Mouse (Mus musculus) macrophage (primary cell): ENCODE data around the gene Map3k7cl. TPM values are rescaled to one million over a fixed set of nuclear protein-coding genes. Genes with fewer than 3 reads are reported as not detected.
A peak's percentile ranks its signal among the peaks of the same experiment; 100 is the strongest.

Experiments used
- H3K27ac ChIP-seq: fragments of 350-480 bp; formaldehyde crosslinking; 2 replicates; pipeline ENCODE4 v1.9.0; 2021
- H3K36me3 ChIP-seq: fragments of 350-480 bp; formaldehyde crosslinking; 2 replicates; pipeline ENCODE4 v1.9.0; 2021; ENCODE audit errors: inconsistent target
- H3K4me3 ChIP-seq: fragments of 350-480 bp; formaldehyde crosslinking; 2 replicates; pipeline ENCODE4 v1.9.0; 2021; ENCODE audit errors: inconsistent target
- H3K79me2 ChIP-seq: fragments of 350-480 bp; formaldehyde crosslinking; 2 replicates; pipeline ENCODE4 v1.9.0; 2021; ENCODE audit errors: inconsistent target
- WGBS: methylation state at CpG from one replicate; pipeline ENCODE4 v1.1.7; 2026; ENCODE audit warnings: inconsistent platforms; ENCODE audit not compliant: missing documents; 5-methylcytosine and 5-hydroxymethylcytosine counted together
- polyA plus RNA-seq: library from polyadenylated mRNA; stranded (reverse); fragments of 250-400 nt; gene quantifications from 3 replicates; pipeline ENCODE4 v1.2.4, GENCODE M21; 2018; ENCODE audit warnings: inconsistent platforms

Gene Map3k7cl
- polyA plus RNA-seq, 1 experiment from 2014 or later = not detected

DNA sequence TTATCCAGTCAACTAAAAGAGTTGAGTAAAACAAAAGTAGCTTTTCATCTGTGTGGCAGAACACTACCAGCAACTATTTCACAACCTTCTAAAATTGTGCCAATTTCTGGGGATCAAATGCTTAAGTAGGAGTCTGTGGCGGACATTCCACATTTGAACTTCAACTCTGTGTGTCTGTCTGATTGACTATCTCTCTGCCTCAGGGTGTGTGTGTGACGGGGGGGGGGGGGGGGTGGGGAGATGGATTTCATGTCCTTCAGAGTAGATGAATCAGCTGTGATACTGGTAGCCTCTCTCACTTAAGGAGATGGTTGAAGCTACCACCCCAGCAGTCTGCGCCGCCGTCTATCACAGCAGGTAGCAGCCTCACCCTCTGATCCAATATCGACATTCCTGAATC, 54.8 kb downstream of the Map3k7cl start:
- 98% methylated on average over 5 of the region's 6 CpGs for WGBS
- H3K27ac ChIP-seq = no peak overlapping the region
- H3K79me2 ChIP-seq = no peaks in the 10 kb centered on the region
- no peak overlapping the region for H3K4me3 ChIP-seq
- no peaks in the 10 kb centered on the region for H3K36me3 ChIP-seq

- Histone ChIP-seq H3K27ac (no peak overlapping the region), H3K36me3 (no peaks in the 10 kb centered on the region), H3K4me3 (no peak overlapping the region), H3K79me2 (no peaks in the 10 kb centered on the region)
- WGBS = 63% methylated on average over 5 of the region's 5 CpGs
Observed at GRCm38 (mm10) chr16:87610142-87610541, 57.0 kb downstream of the Map3k7cl start.

- Histone ChIP-seq H3K27ac (no peak overlapping the region), H3K36me3 (no peaks in the 10 kb centered on the region), H3K4me3 (no peak overlapping the region), H3K79me2 (no peaks in the 10 kb centered on the region)
- 74% methylated on average over 21 of the region's 21 CpGs for WGBS
Observed at GRCm38 (mm10) chr16:87610556-87611295, 57.6 kb downstream of the Map3k7cl start.

DNA sequence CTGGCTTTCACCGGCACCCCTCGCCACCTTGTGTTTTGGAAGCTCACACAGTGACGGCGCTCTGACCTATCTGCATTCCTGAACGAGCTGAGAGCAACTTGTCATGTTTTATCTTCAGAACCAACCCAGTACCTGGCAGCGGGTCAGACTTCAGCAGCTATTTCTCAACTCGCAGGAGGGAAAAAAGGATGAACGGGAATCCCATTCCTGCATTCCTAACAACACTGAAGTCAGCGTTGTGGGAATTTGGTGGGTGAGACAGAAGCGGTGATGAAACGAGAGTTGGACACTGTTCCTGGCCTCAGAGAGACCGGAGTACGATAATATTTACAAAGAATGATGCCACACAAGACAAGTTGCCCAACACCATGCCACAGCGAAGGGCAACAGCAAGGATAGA, 58.3 kb downstream of the Map3k7cl start:
- H3K36me3 ChIP-seq = no peaks in the 10 kb centered on the region
- no peaks in the 10 kb centered on the region for H3K79me2 ChIP-seq
- no peak overlapping the region for H3K4me3 ChIP-seq
- WGBS = 73% methylated on average over 13 of the region's 14 CpGs
- H3K27ac ChIP-seq = no peak overlapping the region

DNA sequence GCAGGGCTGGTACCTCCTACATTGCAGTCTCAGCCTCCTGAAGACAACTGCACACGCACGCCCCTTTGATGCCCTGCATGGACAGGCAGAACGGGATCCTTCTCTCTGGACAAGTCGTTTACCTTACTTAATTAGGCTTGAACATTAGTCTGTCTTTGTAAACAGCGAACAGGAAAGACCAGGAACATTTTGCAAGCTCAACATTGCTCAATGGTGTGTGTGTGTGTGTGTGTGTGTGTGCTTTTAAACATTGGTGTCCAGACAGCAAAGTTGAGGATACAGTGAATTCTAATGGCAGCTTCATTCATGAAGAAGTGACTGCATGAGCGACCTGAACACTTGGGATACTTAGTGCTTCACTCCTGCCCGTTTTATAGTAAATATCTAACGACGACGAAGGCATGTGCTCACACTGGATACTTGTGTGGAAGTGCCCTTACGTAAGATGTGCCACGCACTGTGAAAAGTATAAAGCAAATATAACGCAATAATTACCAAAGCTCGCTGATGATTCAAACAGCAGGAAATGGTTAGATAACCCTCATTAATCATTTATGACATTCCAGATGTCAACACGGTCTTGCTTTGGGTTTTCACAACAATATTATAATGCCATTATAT, 59.2 kb downstream of the Map3k7cl start:
- no peaks in the 10 kb centered on the region for H3K36me3 ChIP-seq
- no peaks in the 10 kb centered on the region for H3K79me2 ChIP-seq
- 38% methylated on average over 15 of the region's 15 CpGs for WGBS
- H3K27ac ChIP-seq = no peak overlapping the region
- H3K4me3 ChIP-seq = no peak overlapping the region

GRCm38 (mm10) chr16:87617377-87617776, 64.2 kb downstream of the Map3k7cl start:
- Histone ChIP-seq H3K79me2 (no peaks in the 10 kb centered on the region), H3K4me3 (no peak overlapping the region)
- WGBS = 90% methylated on average over 4 of the region's 6 CpGs

GRCm38 (mm10) chr16:87621246-87621645, 68.1 kb downstream of the Map3k7cl start:
- no peak overlapping the region for H3K4me3 ChIP-seq
- 97% methylated on average over 3 of the region's 3 CpGs for WGBS
- H3K27ac ChIP-seq = no peak overlapping the region
- no peaks in the 10 kb centered on the region for H3K79me2 ChIP-seq
- no peaks in the 10 kb centered on the region for H3K36me3 ChIP-seq

More at GRCm38 (mm10) chr16:87617377-87617776, 64.2 kb downstream of the Map3k7cl start:
- no peaks in the 10 kb centered on the region for H3K36me3 ChIP-seq
- H3K27ac ChIP-seq = no peak overlapping the region

- Histone ChIP-seq H3K36me3 (no peaks in the 10 kb centered on the region), H3K27ac (peak overlapping the region; percentile 96), H3K4me3 (no peak overlapping the region), H3K79me2 (no peaks in the 10 kb centered on the region)
- WGBS = 87% methylated on average over 5 of the region's 5 CpGs
Observed at GRCm38 (mm10) chr16:87623881-87624280, 70.8 kb downstream of the Map3k7cl start.

- peak overlapping the region; percentile 96 for H3K27ac ChIP-seq
- no peaks in the 10 kb centered on the region for H3K36me3 ChIP-seq
- H3K4me3 ChIP-seq = no peak overlapping the region
- 8% methylated on average over 2 of the region's 2 CpGs for WGBS
- H3K79me2 ChIP-seq = no peaks in the 10 kb centered on the region
Observed at GRCm38 (mm10) chr16:87624937-87625336, 71.8 kb downstream of the Map3k7cl start.

DNA sequence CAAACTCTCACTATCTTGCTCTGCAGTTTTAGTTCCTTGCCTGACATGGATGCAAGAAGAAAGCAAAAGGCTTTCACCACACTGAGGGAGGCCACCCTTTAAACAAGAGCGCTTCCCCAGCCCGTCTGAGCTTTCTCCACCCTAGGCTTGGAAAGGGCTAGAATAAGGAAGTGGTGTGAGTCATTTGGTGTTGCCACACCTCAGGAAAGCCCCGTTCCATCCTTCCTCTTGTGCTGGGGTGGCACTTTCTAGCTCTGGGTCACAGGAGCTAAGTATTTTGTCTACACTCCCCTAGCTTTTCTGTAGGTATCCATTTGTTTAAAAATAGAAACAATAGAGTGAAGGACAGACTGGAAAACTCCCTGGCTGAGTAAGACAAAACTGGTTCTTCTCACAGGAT, 72.2 kb downstream of the Map3k7cl start:
- Histone ChIP-seq H3K36me3 (no peaks in the 10 kb centered on the region), H3K4me3 (no peak overlapping the region), H3K79me2 (no peaks in the 10 kb centered on the region), H3K27ac (peak overlapping the region; percentile 96)
- WGBS = 0% methylated on average over 3 of the region's 3 CpGs

GRCm38 (mm10) chr16:87625816-87626215, 72.7 kb downstream of the Map3k7cl start:
- no peaks in the 10 kb centered on the region for H3K79me2 ChIP-seq
- H3K4me3 ChIP-seq = no peak overlapping the region
- WGBS = 88% methylated on average over 6 of the region's 8 CpGs
- no peaks in the 10 kb centered on the region for H3K36me3 ChIP-seq
- peak overlapping the region; percentile 96 for H3K27ac ChIP-seq

- H3K36me3 ChIP-seq = no peaks in the 10 kb centered on the region
- WGBS = 96% methylated on average over 4 of the region's 4 CpGs
- 0 out of 2 replicates have a peak overlapping the region, but pooled peaks have one; percentile 96 for H3K27ac ChIP-seq
- no peaks in the 10 kb centered on the region for H3K79me2 ChIP-seq
- H3K4me3 ChIP-seq = no peak overlapping the region
Observed at GRCm38 (mm10) chr16:87626696-87627095, 73.6 kb downstream of the Map3k7cl start.

GRCm38 (mm10) chr16:87634709-87635108, 81.6 kb downstream of the Map3k7cl start:
- Histone ChIP-seq H3K79me2 (no peaks in the 10 kb centered on the region), H3K27ac (peak overlapping the region; percentile 37; the same call in 1 of the 2 replicates), H3K4me3 (no peak overlapping the region), H3K36me3 (no peaks in the 10 kb centered on the region)

- WGBS = 91% methylated on average over 5 of the region's 6 CpGs
- no peaks in the 10 kb centered on the region for H3K79me2 ChIP-seq
- H3K36me3 ChIP-seq = no peaks in the 10 kb centered on the region
- H3K4me3 ChIP-seq = no peak overlapping the region
- H3K27ac ChIP-seq = peak overlapping the region; percentile 37
Observed at GRCm38 (mm10) chr16:87635213-87635755, 82.2 kb downstream of the Map3k7cl start.

DNA sequence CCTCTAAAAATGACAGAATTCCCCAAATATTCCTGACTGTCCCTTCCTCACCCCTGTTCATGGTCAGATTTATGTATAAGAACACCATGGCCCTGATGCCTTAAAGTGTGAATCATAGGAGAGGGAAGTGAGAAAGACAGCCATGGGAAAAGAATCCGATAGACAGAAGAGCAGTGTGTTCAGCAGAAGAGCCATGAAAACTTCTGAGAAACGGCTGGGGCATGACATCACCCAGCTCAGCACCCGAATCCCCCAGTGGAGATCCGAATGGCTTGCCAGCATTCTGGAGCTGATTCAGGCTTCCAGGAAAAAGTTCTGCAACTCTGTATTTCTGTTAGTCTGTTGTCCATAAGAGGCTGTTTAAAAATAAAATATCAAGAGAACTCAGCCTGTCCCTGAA, 82.7 kb downstream of the Map3k7cl start:
- Histone ChIP-seq H3K4me3 (no peak overlapping the region), H3K27ac (peak overlapping the region; percentile 37), H3K36me3 (no peaks in the 10 kb centered on the region), H3K79me2 (no peaks in the 10 kb centered on the region)
- 44% methylated on average over 4 of the region's 4 CpGs for whole genome bisulfite sequencing
